Mouse (Mus musculus) megakaryocyte, adult 5-6 weeks (primary cell): ENCODE measurements at regions not wholly inside any gene's neighbourhood (a gene's known extent, or its start where the extent isn't known, plus 50 kb on each side); places are given as distances from the start of the nearest gene placed in this dataset.

Source experiments
- ATAC-seq: 2 replicates; pipeline ENCODE4 v1.8.0; 2016; ENCODE audit warnings: mild to moderate bottlenecking, inconsistent platforms; ENCODE audit not compliant: poor library complexity, severe bottlenecking

DNA sequence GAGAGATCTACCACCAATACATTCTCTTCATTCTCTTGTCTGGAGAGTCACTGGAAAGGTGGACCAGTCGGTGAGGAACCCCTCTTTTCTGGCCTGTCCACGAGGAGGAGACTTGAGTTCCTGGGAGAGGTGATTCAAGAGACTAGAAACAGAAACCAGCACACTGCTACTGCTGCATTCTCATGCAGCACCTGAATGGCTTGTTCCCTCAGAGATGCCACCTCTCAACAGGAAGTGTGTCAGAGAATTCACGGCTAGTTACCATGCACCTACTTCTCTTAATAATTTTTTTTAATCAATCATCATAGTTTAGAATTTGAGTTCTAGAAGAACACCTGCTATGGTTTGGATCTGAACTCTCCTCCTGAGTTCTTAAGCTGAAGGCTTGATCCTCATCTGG is 52.0 kb upstream of the Dynlrb2 start:
- no peak for ATAC-seq

DNA sequence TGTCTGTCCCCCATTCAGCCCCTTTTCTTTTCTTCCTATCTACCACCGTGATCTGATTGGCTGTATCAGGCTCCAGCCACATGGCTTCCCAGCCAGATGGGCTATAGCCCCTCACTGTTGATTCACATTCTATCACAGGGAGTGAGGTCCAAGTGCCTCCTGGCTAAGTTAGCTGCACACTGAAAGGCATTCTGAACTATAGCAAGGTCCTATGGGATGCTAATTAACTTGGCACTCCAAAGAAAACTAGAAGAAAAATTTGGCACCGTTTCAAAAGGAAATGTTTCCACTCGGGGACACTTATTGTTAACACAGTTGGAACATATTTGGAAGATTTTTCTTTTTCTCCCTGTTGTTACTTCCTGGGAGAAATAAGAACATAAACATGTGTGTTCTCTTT is 53.4 kb upstream of the Dynlrb2 start:
- no peak for ATAC-seq

DNA sequence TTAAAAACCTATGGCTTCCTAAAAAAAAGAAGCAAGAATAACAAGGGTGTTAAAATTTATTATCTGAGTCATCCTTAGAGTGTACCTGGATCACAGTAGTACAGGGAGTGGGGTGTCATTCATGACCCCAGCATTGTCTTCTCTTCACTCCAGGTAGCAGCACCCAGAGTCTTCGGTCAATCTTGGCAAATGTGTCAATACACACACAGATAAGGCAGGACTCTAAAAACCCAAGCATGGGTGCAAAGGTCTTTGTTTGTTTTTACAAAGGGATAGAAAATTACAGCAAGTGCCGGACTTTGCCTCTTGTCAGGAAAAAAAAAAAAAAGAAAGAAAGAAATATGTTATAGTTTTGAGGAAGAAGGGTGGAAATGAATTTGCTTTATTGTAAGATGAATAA is 57.3 kb upstream of the Dynlrb2 start:
- no peak for ATAC-seq

DNA sequence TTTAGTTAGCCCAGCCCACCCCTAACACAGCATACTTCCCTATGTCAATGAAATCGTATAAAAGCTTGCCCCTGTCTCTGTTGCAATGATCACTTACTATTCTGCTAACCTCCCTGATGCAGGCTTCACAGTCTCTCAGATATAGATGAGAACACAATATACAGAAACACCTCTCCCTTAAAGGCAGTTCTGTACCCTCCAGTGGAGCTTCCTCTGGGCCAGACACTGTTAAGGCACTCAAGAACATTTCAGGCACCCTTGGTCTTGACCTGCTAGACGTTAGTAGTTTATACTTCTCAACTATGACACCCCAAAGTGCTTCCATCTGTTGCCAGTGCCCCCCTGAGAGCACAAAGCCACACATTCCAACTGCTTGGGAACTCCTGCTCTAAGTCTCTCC is 61.9 kb upstream of the Dynlrb2 start:
- no peak for ATAC-seq

DNA sequence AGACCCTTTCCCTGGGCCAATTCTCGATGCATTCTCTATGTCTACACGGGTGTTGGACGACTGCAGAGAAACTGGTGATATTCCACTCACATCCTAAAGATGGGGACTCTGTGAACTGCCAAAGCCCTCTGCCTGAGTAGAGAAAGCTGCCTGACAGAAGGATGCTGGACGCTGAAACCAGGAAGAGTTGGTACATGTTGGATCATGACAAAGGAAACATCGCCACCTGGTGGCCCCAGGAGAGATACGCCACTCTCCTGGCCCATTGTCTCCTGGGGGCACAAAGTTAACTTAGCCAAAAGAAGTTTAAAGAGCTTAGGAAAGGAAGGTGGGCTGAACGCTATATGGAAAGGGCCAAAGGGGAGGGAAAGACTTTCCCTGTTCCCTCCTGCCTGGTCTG is 65.9 kb upstream of the Dynlrb2 start:
- peak; percentile 82 for ATAC-seq

DNA sequence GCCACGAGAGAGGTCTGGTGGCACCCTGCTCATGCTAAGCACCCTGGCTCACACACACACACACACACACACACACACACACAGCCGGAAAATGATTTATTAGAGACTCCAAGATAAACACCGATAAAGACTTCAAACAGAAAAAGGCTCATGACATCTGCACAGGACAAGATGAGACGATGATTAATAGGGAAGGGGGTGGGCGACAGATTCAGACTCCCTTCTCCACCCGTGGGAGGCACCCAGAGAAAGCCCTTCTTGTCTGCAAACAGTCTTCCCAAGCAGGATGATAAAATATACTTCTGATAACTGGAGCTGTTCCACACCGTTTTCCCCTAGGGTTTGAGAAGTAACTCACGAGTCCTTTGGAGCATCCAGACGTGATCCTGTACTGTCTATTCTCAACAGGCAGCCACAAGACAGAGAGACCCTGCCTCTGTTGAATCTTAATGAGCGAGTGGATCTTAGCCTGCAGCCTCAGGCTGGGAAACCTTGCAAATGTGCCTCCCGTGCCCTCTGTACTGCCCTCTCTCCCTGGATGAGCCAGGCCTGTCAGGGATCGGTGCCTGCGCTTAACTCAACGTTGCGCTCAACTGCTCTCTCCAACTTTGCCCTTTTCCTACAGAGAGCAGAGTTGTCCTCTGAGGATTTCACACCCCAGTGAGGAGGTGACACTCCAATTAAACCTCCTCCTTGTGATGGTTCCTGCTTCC is 69.3 kb upstream of the Dynlrb2 start:
- ATAC-seq = no peak

DNA sequence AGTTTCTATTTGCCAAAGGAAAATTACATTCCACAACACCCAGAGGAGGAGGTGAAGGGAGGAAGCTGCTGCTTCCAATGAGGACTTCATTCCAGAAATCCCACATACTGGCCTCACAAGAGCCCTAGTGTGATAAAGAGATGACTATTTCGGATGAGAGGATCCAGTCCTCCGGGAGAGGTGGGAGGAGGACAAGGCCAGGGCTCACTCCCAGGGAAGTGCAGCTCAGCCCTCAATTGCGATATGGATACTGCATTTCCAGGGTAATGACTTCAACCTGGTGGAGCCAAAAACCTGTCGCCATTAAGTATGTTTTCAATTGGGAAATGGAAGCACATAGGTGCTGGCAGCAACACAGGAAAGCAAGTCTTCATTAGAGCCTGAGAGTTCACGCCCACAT is 74.7 kb upstream of the Dynlrb2 start:
- no peak for ATAC-seq

DNA sequence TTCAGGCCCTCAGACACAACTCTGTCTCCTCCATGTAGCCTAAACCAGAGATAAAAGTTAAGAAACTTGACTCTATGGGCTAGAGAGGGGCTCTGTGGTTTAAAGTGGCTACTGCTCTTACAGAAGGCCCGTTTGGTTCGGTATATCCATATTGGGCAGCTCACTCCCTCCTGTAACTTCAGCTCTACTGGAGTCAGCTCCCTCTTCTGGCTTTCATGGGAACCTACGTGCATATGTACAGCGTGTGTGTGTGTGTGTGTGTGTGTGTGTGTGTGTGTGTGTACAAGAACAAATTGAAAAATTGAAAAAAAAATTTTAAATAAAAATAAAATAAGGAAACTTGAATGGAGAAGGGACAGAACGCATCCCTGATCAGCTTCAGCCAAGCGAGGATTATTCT is 75.1 kb upstream of the Dynlrb2 start:
- ATAC-seq = no peak

DNA sequence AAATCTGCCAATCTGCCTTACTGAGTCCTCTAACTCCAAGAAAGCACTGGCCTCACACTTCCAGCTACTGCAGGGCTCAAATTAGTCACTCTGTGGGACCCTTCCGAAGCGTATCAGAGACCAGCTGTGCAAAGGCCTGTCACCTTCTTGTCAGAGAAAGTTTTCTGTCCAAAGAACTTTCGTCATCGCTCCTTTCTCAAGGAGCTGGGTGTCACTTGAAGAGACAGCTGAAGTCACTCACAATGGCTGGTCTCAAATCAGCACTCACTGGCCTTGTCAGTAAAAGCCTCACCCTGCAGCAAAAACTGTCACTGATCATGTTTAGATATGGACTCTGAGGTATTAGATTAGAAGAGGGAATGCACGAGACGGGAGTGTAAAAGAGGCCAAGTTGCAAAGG is 81.9 kb upstream of the Dynlrb2 start:
- ATAC-seq = no peak

DNA sequence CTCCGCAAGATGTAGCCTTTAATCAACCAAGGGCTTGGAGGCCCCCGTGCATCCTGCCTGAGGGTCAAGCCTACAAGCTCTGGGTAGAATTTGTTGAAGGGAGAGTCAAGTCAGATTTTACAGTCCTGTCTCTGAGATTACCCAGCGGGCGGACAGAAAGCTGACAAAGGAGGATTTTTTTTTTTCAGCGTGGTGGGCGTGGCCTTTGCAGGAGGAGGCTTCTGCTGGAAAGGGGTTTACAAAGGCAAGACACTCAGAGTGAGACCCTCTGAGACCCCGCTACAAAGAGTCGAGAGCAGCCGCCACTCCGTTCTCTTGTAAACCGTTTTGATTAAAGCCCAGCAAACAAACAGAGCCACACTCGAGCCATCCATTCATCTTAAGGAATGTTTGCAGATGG is 92.1 kb upstream of the Dynlrb2 start:
- ATAC-seq = no peak

DNA sequence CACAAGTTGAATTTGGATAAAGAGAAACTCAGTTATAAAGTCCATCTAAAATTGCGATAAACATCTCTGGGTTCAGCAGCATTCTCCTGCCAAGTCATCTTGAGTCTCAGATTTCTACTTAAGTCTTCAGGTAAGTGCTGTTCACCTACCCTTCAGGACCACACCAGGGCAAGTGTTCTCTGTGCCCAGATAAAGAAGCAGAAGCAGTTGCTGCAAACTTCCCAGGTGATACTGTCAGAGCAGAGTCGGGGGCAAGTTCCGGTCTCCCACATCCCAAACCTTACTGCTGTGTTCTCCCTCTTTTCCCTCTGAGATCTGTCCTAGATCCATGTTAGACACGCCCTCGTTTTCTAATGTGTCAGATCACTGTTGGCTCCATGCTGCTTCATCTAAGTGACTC is 94.7 kb upstream of the Dynlrb2 start:
- no peak for ATAC-seq

DNA sequence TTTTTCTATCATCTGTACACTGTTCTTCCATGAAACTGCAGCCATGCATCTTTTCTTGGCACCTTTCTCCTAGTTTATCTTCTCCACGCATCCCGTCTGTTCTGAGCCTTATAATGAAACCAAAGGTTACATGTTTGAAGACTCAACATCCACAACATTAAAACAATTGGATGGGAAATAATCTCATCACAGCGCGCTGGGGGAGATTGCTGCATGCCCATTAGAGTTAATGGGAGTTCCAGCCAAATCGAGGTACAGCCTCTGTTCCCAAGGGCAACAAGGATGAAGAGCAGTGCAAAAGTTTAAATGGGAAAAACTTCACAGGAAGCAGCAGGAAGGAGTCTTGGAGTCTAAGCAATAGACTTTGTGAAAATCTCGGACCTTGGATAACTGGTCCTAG is 95.8 kb upstream of the Dynlrb2 start:
- ATAC-seq = no peak

DNA sequence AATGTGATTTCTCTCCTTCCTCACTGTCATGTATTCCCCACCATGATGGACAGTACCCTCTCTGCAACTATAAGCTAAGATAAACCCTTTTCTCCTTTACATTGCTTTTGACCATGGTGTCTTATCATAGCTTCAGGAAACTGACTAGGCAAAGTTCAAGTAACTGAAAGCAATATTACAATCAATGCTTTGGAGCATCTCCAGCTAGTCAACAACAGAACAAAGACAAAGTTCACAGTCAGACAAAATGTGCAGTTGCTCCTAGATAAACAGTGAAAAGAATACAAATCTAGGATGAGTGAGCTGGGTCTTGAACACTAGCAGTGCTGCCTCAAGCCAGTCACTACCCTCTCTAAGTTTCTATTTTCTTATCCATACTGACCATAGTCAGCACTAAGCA is 100.2 kb upstream of the Dynlrb2 start:
- ATAC-seq = no peak

DNA sequence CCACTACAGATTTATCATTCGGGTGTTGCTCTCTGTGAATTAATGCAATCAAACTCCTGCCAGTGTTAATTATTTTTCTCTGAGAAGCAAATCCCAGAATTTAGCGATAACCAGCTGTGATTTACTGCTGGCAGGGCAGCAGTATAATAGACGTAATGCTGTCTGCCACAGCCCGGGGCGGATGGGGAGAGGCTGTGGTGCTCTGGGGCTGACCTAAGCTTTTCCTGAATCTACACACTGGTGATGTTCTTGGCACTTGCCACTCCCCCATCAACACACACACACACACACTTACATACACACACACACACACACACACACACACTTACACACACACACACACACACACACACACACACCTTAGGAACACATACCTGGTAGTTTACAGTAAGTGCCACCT is 101.4 kb upstream of the Dynlrb2 start:
- ATAC-seq = no peak

DNA sequence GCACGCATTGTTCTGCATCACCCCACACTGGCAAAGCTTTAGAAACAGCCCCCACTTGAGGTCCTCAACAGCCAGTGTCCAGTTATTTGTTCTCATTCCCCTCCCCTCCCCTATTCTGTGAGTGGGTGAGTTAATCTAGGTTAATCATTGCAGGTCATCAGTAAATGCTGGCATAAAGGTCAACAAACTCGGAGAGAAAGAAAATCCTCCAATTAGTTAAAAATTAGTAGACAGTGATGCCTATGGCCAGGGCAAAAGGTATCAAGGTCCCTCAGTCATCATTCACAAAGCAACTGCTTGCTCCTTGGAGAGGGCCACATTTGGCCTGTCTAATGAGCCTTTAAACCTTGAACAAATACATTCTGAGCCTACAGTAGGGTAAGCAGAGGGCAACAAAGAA is 105.3 kb upstream of the Dynlrb2 start:
- ATAC-seq = no peak

DNA sequence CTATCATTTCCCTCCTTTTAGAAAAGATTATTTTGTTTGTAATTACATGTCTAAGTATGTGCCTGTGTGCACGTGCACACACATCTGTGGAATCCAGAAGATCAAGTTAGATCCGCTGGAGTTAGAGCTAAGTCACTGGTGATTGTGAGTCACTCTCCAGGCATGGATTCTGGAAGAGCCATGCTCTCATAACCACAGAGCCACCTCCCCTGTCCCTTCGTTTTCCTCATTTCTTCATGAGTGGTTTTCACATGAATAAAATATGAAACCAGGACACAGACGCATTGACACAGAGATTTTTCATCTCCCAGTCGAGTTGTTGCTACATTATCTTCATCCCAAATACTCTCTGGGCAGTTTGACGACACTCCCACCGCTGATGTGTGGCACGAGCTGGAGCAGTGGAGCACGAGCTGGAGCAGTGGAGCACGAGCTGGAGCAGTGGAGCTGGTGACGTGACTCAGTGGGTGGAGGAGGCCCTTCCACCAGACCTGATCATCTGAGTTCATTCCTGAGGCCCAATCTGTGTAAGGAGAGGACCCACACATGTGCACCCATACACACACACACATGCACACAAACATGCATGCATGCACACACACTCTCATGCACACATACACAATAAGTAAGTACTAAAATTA is 106.1 kb upstream of the Dynlrb2 start:
- ATAC-seq = no peak

DNA sequence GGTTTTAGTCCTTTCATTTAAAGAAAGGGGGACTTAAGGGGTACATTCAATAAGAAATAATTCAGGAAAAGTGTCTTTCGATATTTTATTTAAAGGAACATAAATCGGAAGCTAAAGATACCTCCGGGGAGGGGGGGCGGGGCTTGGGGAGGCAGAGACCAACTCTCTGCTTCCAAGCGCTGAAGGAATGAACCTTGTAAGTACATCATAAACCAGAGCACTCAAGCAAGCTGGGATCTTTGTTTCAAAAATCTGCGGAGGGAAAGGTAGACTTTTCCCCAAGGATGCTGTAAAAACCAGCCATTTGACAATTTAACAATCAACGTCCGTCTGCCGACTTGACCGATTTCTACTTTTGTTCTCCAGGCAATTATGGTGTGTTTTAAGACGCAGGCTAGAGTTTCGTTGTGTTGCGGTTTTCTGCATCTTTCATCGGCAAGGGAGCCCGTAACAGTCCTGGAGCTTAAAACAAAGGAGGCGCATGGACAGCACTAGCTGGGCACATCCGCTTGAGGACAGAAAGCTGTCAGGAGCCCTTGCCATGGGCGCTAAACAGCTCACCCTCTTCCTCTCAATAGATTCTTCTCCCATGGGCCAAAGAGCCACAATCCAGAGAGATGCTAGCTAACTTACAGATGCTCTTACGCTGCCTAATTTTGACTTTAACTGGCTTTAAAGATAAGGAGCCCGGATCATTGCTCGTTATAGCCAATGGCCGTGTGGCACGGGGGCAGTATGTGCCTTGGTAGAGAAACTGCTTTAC is 119.4 kb upstream of the Dynlrb2 start:
- ATAC-seq = no peak

DNA sequence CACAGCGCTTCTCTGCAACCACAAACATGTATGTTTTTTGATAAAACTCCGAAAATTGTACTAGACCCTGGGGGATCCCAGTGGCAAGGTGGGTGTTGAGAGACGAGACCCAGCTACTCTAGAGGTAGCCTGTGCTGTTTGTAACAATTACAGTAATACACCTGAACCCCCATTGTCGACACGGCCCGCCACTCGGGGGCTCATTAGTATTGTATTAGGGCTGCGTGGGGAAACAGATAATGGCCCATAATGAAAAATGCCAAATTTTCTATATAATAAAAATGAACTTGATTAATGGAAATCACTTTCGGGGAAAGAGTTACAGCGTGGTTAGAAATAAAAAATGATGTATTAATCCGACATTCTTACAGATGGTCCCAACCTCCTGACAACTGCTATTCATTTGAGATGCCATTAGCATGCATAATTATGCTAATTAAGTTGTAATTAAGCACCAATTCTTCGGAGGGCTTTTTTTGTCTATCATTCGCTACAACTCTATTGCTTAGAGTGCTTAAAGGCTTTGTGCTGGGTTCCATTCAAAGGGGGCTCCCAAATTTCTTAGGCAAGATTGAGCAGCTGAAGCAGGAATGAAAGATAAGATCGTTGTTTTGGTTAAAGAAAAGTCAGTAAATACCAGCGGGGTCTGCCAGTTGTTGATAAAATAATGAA is 120.2 kb upstream of the Dynlrb2 start:
- no peak for ATAC-seq

DNA sequence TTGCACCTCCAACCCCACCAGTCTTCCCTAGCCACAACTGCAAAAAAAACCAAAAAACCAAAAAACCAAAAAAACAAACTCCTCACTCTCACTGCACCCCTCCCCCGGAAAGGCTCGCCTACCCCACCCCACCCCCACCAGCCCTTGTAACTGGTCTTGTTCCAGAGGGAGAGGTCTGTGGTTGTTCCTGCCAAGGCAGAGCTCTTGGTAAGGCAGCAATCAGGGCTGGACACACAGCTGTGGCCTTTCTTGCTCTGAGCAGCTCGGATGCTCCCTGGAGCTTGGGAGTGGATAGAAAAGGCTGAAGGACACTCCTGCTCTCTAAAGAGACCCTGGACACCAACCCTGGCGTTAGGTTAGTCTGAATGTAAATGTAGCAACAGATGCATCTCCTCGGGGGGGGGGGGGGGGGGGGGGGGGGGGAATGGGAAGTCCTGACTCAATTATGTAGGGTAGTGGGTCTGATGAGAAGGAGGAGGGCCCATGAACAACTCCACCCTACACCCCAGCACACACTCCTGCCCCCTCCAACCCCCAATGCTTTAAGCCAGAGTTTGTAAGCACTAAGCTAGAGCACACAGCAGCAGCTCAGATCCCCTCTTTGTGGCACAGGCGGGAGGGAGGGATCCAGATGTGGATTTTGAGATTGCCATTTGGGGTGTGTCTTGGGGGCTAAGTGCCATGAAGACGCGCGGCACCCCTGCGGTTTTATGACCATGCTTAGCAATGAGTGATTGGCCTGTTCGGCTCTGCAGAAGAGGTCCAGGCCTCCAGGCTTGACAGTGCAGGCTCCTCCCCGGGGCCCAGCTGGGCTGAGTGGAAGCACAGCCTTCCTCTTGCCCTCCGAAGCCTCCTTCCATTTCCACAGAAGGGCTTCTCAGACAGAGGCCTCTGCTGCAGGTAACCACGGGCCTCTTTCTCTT is 121.0 kb upstream of the Dynlrb2 start:
- ATAC-seq = no peak

DNA sequence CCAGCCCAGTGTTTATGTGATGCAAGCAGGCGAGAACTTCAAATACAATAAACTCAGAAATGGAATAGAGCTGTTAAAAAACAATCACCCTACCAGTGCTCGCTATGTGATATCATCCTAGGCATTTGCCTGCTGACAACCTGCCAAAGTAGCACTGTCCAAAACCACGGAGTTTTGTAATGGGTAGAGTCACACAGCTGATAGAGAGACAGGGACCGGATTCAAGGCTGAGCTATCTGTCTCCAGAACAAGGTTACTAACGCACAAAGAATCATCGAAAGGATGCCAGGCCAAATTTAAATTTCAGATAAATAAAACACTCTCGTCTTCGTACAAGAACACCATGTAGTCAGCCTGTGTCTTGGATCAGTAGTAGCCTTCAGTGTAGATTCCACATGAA is 121.7 kb upstream of the Dynlrb2 start:
- no peak for ATAC-seq

DNA sequence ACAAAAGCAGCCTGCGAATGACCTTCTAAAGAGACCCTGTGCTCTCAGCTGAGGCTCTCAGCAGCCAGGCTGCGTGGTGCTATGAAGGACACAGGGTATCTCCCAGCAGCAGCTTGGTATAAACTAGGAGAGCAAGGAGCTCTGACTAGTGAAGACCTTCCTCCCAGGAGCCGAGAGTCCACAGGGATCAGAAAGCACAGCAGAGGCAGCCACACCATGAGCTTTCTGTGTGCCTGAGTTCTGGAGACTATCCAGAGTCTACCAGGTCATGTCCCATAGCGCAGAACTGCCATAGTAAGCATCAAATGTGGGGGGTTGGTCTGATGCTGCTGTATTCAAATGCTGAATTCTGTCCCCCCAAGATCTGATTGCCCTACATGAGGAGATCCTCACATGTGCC is 124.2 kb upstream of the Dynlrb2 start:
- no peak for ATAC-seq
